Mouse (Mus musculus) neural tube, embryonic 13.5 days (tissue): Measurements from ENCODE around the gene Osbpl2. TPM values are rescaled to one million over a fixed set of nuclear protein-coding genes. Genes with fewer than 3 reads are reported as not detected.

Source experiments
- microRNA-seq: library from miRNA; unstranded; fragments of <30 nt; microRNA quantifications from one replicate; pipeline ENCODE4, GENCODE M21; 2016
- polyA plus RNA-seq: library from polyadenylated mRNA; unstranded; fragments of >200 nt; fragmentation: Nextera tagmentation; extraction: Ambion mirVana; gene quantifications from 2 replicates; pipeline ENCODE4 v1.2.1, GENCODE M21; 2015

Osbpl2 gene
- polyA plus RNA-seq, 1 experiment from 2014 or later, result 61.2 TPM

Small RNA genes lying within 50 kb of the gene (microRNA-seq; reads per million reads assigned to microRNA genes)
- gene Mir7005, result not detected

Other genes starting within 250 kb of the Osbpl2 start
- 3.7 and 4.1 TPM in 2 replicates for gene Taf4, start 142.7 kb upstream of the Osbpl2 start, polyA plus RNA-seq
- gene Lsm14b, start 94.3 kb upstream of the Osbpl2 start, polyA plus RNA-seq, result 19.7 and 20.6 TPM in 2 replicates
- 695 and 718 TPM in 2 replicates for gene Psma7, start 76.9 kb upstream of the Osbpl2 start, polyA plus RNA-seq
- gene Ss18l1, start 76.8 kb upstream of the Osbpl2 start, polyA plus RNA-seq, result 44.8 and 45.2 TPM in 2 replicates
- gene Mtg2, start 48.7 kb upstream of the Osbpl2 start, polyA plus RNA-seq, result 31.5 and 32.9 TPM in 2 replicates
- 2.5 TPM in 2 replicates for gene Hrh3, start 14.8 kb upstream of the Osbpl2 start, polyA plus RNA-seq
- gene Adrm1, start 52.2 kb downstream of the Osbpl2 start, polyA plus RNA-seq, result 190 and 208 TPM in 2 replicates
- 2.0 and 2.4 TPM in 2 replicates for gene Lama5, start 106.6 kb downstream of the Osbpl2 start, polyA plus RNA-seq
- 362 and 435 TPM in 2 replicates for gene Rps21, start 138.1 kb downstream of the Osbpl2 start, polyA plus RNA-seq
- gene Cables2, start 154.2 kb downstream of the Osbpl2 start, polyA plus RNA-seq, result 22.0 and 23.9 TPM in 2 replicates
- not detected in 2 replicates for gene Rbbp8nl, start 170.6 kb downstream of the Osbpl2 start, polyA plus RNA-seq
- gene Gata5, start 215.4 kb downstream of the Osbpl2 start, polyA plus RNA-seq, result 0.10 TPM in 1 of 2 replicates, not detected in the other